Mouse (Mus musculus): ENCODE results near the gene Olfr1392.

DNA sequence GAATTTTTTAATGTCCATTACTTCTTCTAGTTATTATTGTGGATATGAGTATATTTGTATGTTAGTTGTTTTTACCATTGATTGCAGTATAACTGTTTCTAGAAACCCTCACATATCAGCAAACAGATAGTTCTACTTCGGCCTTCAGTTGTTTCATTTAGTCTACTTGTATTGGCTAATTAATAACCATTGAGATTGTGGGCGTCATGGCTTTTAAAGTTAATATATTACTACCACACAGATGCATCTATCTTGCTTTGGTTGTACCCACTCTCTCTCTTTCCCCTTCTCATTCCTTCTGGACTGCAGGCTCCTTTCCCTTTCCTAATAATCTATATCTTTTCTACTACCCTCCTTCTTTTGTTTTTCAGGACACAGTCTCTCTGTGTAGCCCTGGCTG is 25.8 kb upstream of the Olfr1392 start:
- TF ChIP-seq CTCF (IDR thresholded peaks at IDR 0.05; ENCODE audit: extremely low read depth, insufficient read length, insufficient replicate concordance, low read depth, low read length) (no peak), POLR2A (IDR thresholded peaks at IDR 0.05; ENCODE audit: low read depth, low read length) (no peak)

Measured in small intestine, adult 2 months (tissue).